Mouse (Mus musculus): ENCODE data around the gene Olfr9. TPM values are rescaled to one million over a fixed set of nuclear protein-coding genes. Genes with fewer than 3 reads are reported as not detected.
"Not testable (repeated sequence)": the region's sequence is repeated elsewhere in the genome, so short reads cannot be mapped to it uniquely, and the experiment has no call there.

The Olfr9 gene
- total and polyA plus RNA-seq, 2 experiments: 0.02 TPM; not detected in 1

GRCm38 (mm10) chr10:128970740-128971250 is 18.4 kb upstream of the Olfr9 start:
- 10% methylated on average over 1 of the region's 1 CpGs for WGBS

DNA sequence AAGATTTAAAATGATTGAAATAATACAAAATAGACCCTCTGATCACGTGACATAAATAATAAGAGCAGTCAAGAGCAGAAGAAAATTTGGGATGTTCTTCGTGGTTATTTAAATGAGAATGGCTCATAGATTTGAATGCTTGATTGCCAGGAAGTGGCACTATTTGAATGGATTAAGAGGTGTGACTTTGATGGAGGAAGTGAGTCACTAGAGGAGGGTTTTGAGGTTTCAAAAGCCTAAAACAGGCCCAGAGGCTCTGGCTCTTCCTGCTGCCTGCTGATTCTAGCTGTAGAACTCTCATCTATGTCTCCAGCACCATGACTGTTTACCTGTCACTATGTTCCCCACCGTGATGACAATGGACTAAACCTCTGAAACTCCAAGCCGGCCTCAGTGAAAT is 16.4 kb upstream of the Olfr9 start:
- Histone ChIP-seq H3K27me3 (ENCODE audit: control insufficient read depth, insufficient read depth, low read length) (no peaks in the 10 kb centered on the region), H3K79me2 (ENCODE audit: control insufficient read depth, insufficient read depth, low read length) (peaks cover 2% of the 10 kb centered on the region; the same call in 1 of the 2 replicates), H3K36me3 (ENCODE audit: control insufficient read depth, insufficient read depth, low read length) (peaks cover 12% of the 10 kb centered on the region), H3K4me3 (ENCODE audit: insufficient read depth, low read depth, low read length) (peak overlapping the region; percentile 65), H3K9ac (ENCODE audit: low read depth, low read length) (peak overlapping the region; percentile 68), H3K4me1 (ENCODE audit: control insufficient read depth, insufficient read depth, low read length) (peaks cover 27% of the 10 kb centered on the region), H3K27ac (replicated peaks; ENCODE audit: insufficient read depth, low read depth, low read length) (peak overlapping the region; percentile 53)
- TF ChIP-seq POLR2A (IDR thresholded peaks at IDR 0.05; ENCODE audit: extremely low read depth, insufficient read depth, low read length) (no peak), CTCF (IDR thresholded peaks at IDR 0.05; ENCODE audit: low read depth, low read length) (no peak)
- DNase-seq (ENCODE audit: extremely low read depth, low read depth, low spot score): peak; percentile 64
- 63% methylated on average over 4 of the region's 4 CpGs for WGBS

More at GRCm38 (mm10) chr10:128970740-128971250, 18.4 kb upstream of the Olfr9 start:
- DNase-seq (ENCODE audit: extremely low read depth, low read depth, low spot score): peak; percentile 98
- peak overlapping the region; percentile 74 for H3K4me3 ChIP-seq (ENCODE audit: insufficient read depth, low read depth, low read length)
- peak overlapping the region; percentile 95 for H3K27ac ChIP-seq (replicated peaks; ENCODE audit: insufficient read depth, low read depth, low read length)
- peak overlapping the region; percentile 16; the same call in 1 of the 2 replicates for H3K9ac ChIP-seq (ENCODE audit: low read depth, low read length)
- peaks cover under 1% of the 10 kb centered on the region; the same call in 1 of the 2 replicates for H3K36me3 ChIP-seq (ENCODE audit: control insufficient read depth, insufficient read depth, low read length)
- H3K79me2 ChIP-seq (ENCODE audit: control insufficient read depth, insufficient read depth, low read length): no peaks in the 10 kb centered on the region; the same call in 1 of the 2 replicates
- TF ChIP-seq CTCF (IDR thresholded peaks at IDR 0.05; ENCODE audit: low read depth, low read length) (no peak), POLR2A (IDR thresholded peaks at IDR 0.05; ENCODE audit: extremely low read depth, insufficient read depth, low read length) (no peak)
- H3K27me3 ChIP-seq (ENCODE audit: control insufficient read depth, insufficient read depth, low read length): no peaks in the 10 kb centered on the region
- H3K4me1 ChIP-seq (ENCODE audit: control insufficient read depth, insufficient read depth, low read length): peaks cover 24% of the 10 kb centered on the region

- TF ChIP-seq CTCF (IDR thresholded peaks at IDR 0.05; ENCODE audit: low read depth, low read length) (no peak), POLR2A (IDR thresholded peaks at IDR 0.05; ENCODE audit: extremely low read depth, insufficient read depth, low read length) (no peak)
- peaks cover 31% of the 10 kb centered on the region for H3K4me1 ChIP-seq (ENCODE audit: control insufficient read depth, insufficient read depth, low read length)
- no peak overlapping the region for H3K9ac ChIP-seq (ENCODE audit: low read depth, low read length)
- H3K27me3 ChIP-seq (ENCODE audit: control insufficient read depth, insufficient read depth, low read length): no peaks in the 10 kb centered on the region
- 67% methylated on average over 3 of the region's 3 CpGs for WGBS
- no peak overlapping the region for H3K4me3 ChIP-seq (ENCODE audit: insufficient read depth, low read depth, low read length)
- 0 out of 2 replicates have a peak overlapping the region, but pooled peaks have one; percentile 8 for H3K27ac ChIP-seq (replicated peaks; ENCODE audit: insufficient read depth, low read depth, low read length)
- no peak for DNase-seq (ENCODE audit: extremely low read depth, low read depth, low spot score)
- H3K36me3 ChIP-seq (ENCODE audit: control insufficient read depth, insufficient read depth, low read length): peaks cover 15% of the 10 kb centered on the region
- peaks cover 2% of the 10 kb centered on the region; the same call in 1 of the 2 replicates for H3K79me2 ChIP-seq (ENCODE audit: control insufficient read depth, insufficient read depth, low read length)
These were observed 12.8 kb upstream of the Olfr9 start for GRCm38 (mm10) chr10:128976395-128976794.

GRCm38 (mm10) chr10:128977522-128978114 is 11.6 kb upstream of the Olfr9 start:
- peaks cover 31% of the 10 kb centered on the region for H3K4me1 ChIP-seq (ENCODE audit: control insufficient read depth, insufficient read depth, low read length)
- 30% methylated on average over 9 of the region's 9 CpGs for WGBS

GRCm38 (mm10) chr10:128980644-128981365 is 8.4 kb upstream of the Olfr9 start:
- WGBS: 56% methylated on average over 3 of the region's 3 CpGs
- H3K79me2 ChIP-seq (ENCODE audit: control insufficient read depth, insufficient read depth, low read length): peaks cover 2% of the 10 kb centered on the region; the same call in 1 of the 2 replicates
- no peak overlapping the region for H3K27ac ChIP-seq (replicated peaks; ENCODE audit: insufficient read depth, low read depth, low read length)
- TF ChIP-seq CTCF (IDR thresholded peaks at IDR 0.05; ENCODE audit: low read depth, low read length) (no peak), POLR2A (IDR thresholded peaks at IDR 0.05; ENCODE audit: extremely low read depth, insufficient read depth, low read length) (no peak)
- peaks cover 20% of the 10 kb centered on the region for H3K36me3 ChIP-seq (ENCODE audit: control insufficient read depth, insufficient read depth, low read length)
- H3K9ac ChIP-seq (ENCODE audit: low read depth, low read length): no peak overlapping the region
- H3K4me1 ChIP-seq (ENCODE audit: control insufficient read depth, insufficient read depth, low read length): peaks cover 26% of the 10 kb centered on the region
- H3K4me3 ChIP-seq (ENCODE audit: insufficient read depth, low read depth, low read length): no peak overlapping the region
- H3K27me3 ChIP-seq (ENCODE audit: control insufficient read depth, insufficient read depth, low read length): no peaks in the 10 kb centered on the region
- DNase-seq (ENCODE audit: extremely low read depth, low read depth, low spot score): peak; percentile 53

More at GRCm38 (mm10) chr10:128977522-128978114, 11.6 kb upstream of the Olfr9 start:
- Histone ChIP-seq H3K27me3 (ENCODE audit: control insufficient read depth, insufficient read depth, low read length) (no peaks in the 10 kb centered on the region), H3K79me2 (ENCODE audit: control insufficient read depth, insufficient read depth, low read length) (peaks cover 2% of the 10 kb centered on the region; the same call in 1 of the 2 replicates), H3K27ac (replicated peaks; ENCODE audit: insufficient read depth, low read depth, low read length) (no peak overlapping the region), H3K9ac (ENCODE audit: low read depth, low read length) (no peak overlapping the region), H3K36me3 (ENCODE audit: control insufficient read depth, insufficient read depth, low read length) (peaks cover 15% of the 10 kb centered on the region), H3K4me3 (ENCODE audit: insufficient read depth, low read depth, low read length) (no peak overlapping the region)
- TF ChIP-seq POLR2A (IDR thresholded peaks at IDR 0.05; ENCODE audit: extremely low read depth, insufficient read depth, low read length) (no peak), CTCF (IDR thresholded peaks at IDR 0.05; ENCODE audit: low read depth, low read length) (peak; percentile 78)
- peak; percentile 57 for DNase-seq (ENCODE audit: extremely low read depth, low read depth, low spot score)

DNA sequence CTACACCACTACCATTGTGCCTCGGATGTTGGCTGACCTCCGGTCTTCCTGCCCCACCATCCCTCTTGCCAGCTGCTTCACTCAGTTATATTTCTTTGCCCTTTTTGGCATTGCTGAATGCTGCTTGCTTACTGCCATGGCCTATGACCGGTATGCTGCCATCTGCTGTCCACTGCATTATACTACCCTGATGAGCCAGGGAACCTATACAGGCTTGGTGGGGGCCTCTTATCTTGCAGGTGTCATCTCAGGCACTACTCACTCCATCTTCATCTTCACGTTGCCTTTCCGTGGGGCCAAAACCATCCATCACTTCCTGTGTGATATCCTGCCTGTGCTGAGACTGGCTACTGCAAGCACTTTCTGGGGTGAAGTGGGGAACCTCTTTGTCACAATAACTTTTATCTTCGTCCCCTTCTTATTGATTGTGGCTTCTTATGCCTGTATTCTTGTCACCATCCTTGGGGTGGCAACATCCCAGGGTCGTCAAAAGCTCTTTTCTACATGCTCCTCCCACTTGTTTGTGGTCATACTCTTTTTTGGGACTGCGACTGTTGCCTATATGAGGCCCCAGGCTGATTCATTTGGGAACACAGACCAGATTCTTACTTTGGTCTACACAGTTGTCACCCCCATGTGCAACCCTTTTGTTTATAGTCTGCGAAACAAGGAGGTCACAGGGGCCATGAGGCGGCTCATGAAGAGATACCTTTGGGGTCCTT is 1.1 kb downstream of the Olfr9 start:
- H3K36me3 ChIP-seq (ENCODE audit: control insufficient read depth, insufficient read depth, low read length); H3K4me3 ChIP-seq (ENCODE audit: insufficient read depth, low read depth, low read length); H3K4me1 ChIP-seq (ENCODE audit: control insufficient read depth, insufficient read depth, low read length); H3K27ac ChIP-seq (replicated peaks; ENCODE audit: insufficient read depth, low read depth, low read length); DNase-seq (ENCODE audit: extremely low read depth, low read depth, low spot score); H3K27me3 ChIP-seq (ENCODE audit: control insufficient read depth, insufficient read depth, low read length); H3K79me2 ChIP-seq (ENCODE audit: control insufficient read depth, insufficient read depth, low read length); H3K9ac ChIP-seq (ENCODE audit: low read depth, low read length): not testable (repeated sequence)
- WGBS: 52% methylated on average over 7 of the region's 10 CpGs

Data from liver, adult 2 months (tissue).